ENCODE assay signal across 20 mouse cellular contexts in the genomic region with DNA sequence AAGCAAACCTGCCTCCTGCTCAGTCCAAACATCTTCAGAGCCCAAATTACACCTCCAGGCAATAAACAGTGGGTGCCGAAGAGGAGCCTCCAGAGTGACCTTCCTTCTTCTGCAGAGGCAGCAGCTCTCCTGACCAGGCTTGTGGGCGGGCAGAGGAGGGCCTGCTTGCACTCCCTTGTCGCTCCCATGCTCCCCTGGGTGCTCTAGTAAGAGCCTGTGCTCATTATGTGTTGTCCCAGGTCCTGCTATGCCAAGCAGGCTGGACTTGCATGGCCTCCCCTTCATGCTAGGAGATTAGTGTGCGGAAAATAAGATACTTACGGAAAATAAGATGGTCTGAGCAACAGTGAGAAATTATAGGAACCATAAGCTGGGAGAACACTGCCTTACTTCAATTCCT. TPM values are rescaled to one million over a fixed set of nuclear protein-coding genes. Genes with fewer than 3 reads are reported as not detected.
DNase-seq lines count a peak whose midpoint lies in the region; ATAC-seq and TF ChIP-seq lines count a peak whose summit lies in the region.
"Had no signal": no experiment of that assay in that cellular context is flagged by ENCODE, and none has a peak within 500 bp of the region (broad histone marks: within the 10 kb centered on the region; RNA-seq: fewer than 3 reads in every experiment).

No protein-coding gene starts in this region.

- no peak overlapping the region for H3K4me2 ChIP-seq in heart, embryonic 11.5 days
- no peak overlapping the region for H3K4me2 ChIP-seq in hindbrain, postnatal 0 days (ENCODE audit: low read depth, low read length)
- H3K4me2 ChIP-seq: heart, embryonic 12.5 days; hindbrain, embryonic 13.5 days; limb, embryonic 15.5 days; liver, embryonic 13.5 days; midbrain, embryonic 12.5 days had no signal

- 60% methylated on average over 5 of the region's 5 CpGs for WGBS in heart, embryonic 10.5 days
- 61% methylated on average over 5 of the region's 5 CpGs for WGBS in heart, embryonic 11.5 days (ENCODE audit: insufficient replicate concordance)
- 60% methylated on average over 5 of the region's 5 CpGs for WGBS in hindbrain, postnatal 0 days

- peaks cover 1% of the 10 kb centered on the region; the same call in 1 of the 2 replicates for H3K4me1 ChIP-seq in heart, embryonic 10.5 days
- H3K4me1 ChIP-seq in heart, embryonic 11.5 days (ENCODE audit: control insufficient read depth, insufficient read depth, low read length): peaks cover under 1% of the 10 kb centered on the region; the same call in 1 of the 2 replicates
- peaks cover 3% of the 10 kb centered on the region; the same call in 1 of the 2 replicates for H3K4me1 ChIP-seq in hindbrain, postnatal 0 days (ENCODE audit: insufficient read depth, low read length)
- H3K4me1 ChIP-seq: liver, embryonic 13.5 days; midbrain, embryonic 12.5 days had no signal

- no peak overlapping the region for H3K27ac ChIP-seq in heart, embryonic 10.5 days
- H3K27ac ChIP-seq in heart, embryonic 11.5 days (ENCODE audit: low read depth, low read length): no peak overlapping the region
- H3K27ac ChIP-seq in hindbrain, postnatal 0 days: no peak overlapping the region
- H3K27ac ChIP-seq: hindbrain, embryonic 13.5 days; limb, embryonic 10.5 days; limb, embryonic 15.5 days; liver, embryonic 13.5 days; midbrain, embryonic 12.5 days had no signal

- DNase-seq in heart, embryonic 10.5 days (ENCODE audit: low spot score): peak; percentile 69
- DNase-seq in ovary, postnatal 36 days (ENCODE audit: low spot score): peak; percentile 29
- no peak for DNase-seq in ovary, adult 18-20 months (ENCODE audit: low spot score)
- DNase-seq in adrenal gland, postnatal 36 days: peak; percentile 72 to 75
- DNase-seq in yolk sac, embryonic 10.5 days (ENCODE audit: low spot score): no peak
- no peak for DNase-seq in hindbrain, postnatal 0 days (ENCODE audit: low spot score)
- DNase-seq: cerebellum, postnatal 14 days; gastrocnemius, postnatal 10 days; heart, postnatal 4 days; liver, embryonic 13.5 days; thymus, postnatal 25 days had no signal

- ATAC-seq in heart, embryonic 11.5 days (replicated peaks; ENCODE audit: insufficient number of reproducible peaks, low FRiP score, low TSS enrichment): no peak
- ATAC-seq in hindbrain, postnatal 0 days: no peak
- ATAC-seq: CD4-positive, CD25-positive, alpha-beta regulatory T cell, adult 4 months had no signal

- no peak overlapping the region for H3K9ac ChIP-seq in heart, embryonic 11.5 days (ENCODE audit: low read depth, low read length)
- H3K9ac ChIP-seq in hindbrain, postnatal 0 days (replicated peaks; ENCODE audit: low read length): no peak overlapping the region
- H3K9ac ChIP-seq: heart, embryonic 12.5 days; hindbrain, embryonic 13.5 days; limb, embryonic 15.5 days; liver, embryonic 13.5 days; midbrain, embryonic 12.5 days had no signal

- TF ChIP-seq CTCF in hindbrain, postnatal 0 days (IDR thresholded peaks at IDR 0.05; ENCODE audit: low read depth): no peak

- no peaks in the 10 kb centered on the region for H3K36me3 ChIP-seq in heart, embryonic 10.5 days
- H3K36me3 ChIP-seq in heart, embryonic 11.5 days (ENCODE audit: control insufficient read depth, insufficient read depth, low read length): no peaks in the 10 kb centered on the region
- no peaks in the 10 kb centered on the region for H3K36me3 ChIP-seq in hindbrain, postnatal 0 days (ENCODE audit: insufficient read depth, low read length)
- H3K36me3 ChIP-seq: heart, embryonic 12.5 days; hindbrain, embryonic 13.5 days; limb, embryonic 10.5 days; limb, embryonic 15.5 days; liver, embryonic 13.5 days; midbrain, embryonic 12.5 days had no signal

- H3K27me3 ChIP-seq in heart, embryonic 10.5 days (ENCODE audit: insufficient read depth, poor library complexity, severe bottlenecking): no peaks in the 10 kb centered on the region; the same call in 1 of the 2 replicates
- H3K27me3 ChIP-seq in heart, embryonic 11.5 days (ENCODE audit: control insufficient read depth, insufficient read depth, low read length): no peaks in the 10 kb centered on the region
- no peaks in the 10 kb centered on the region for H3K27me3 ChIP-seq in hindbrain, postnatal 0 days (ENCODE audit: insufficient read depth, low read length)
- H3K27me3 ChIP-seq: hindbrain, embryonic 13.5 days; limb, embryonic 15.5 days; liver, embryonic 13.5 days; midbrain, embryonic 12.5 days had no signal

- no peaks in the 10 kb centered on the region for H3K9me3 ChIP-seq in heart, embryonic 10.5 days
- no peaks in the 10 kb centered on the region for H3K9me3 ChIP-seq in heart, embryonic 11.5 days (replicated peaks; ENCODE audit: control insufficient read depth, low read length)
- no peaks in the 10 kb centered on the region for H3K9me3 ChIP-seq in hindbrain, postnatal 0 days (ENCODE audit: low read length)
- H3K9me3 ChIP-seq: heart, embryonic 12.5 days; hindbrain, embryonic 13.5 days; limb, embryonic 10.5 days; limb, embryonic 15.5 days; liver, embryonic 13.5 days; megakaryocyte, embryonic 14.5 days; midbrain, embryonic 12.5 days had no signal

- no peak overlapping the region for H3K4me3 ChIP-seq in heart, embryonic 10.5 days
- H3K4me3 ChIP-seq in heart, embryonic 11.5 days (ENCODE audit: low read depth, low read length): no peak overlapping the region
- H3K4me3 ChIP-seq in hindbrain, postnatal 0 days (ENCODE audit: low read length): no peak overlapping the region
- H3K4me3 ChIP-seq: erythroblast, embryonic 14.5 days; heart, embryonic 12.5 days; hindbrain, embryonic 13.5 days; limb, embryonic 10.5 days; limb, embryonic 15.5 days; liver, embryonic 13.5 days; megakaryocyte, embryonic 14.5 days; midbrain, embryonic 12.5 days had no signal

RNA-seq across cellular contexts. Expression of a gene that starts 24.3 kb away (rescaled TPM):
- 113 and 115 TPM in 2 replicates for polyA plus RNA-seq in heart, embryonic 10.5 days (2016; fragmentation: Nextera tagmentation; extraction: Ambion mirVana)
- 118 and 125 TPM in 2 replicates for polyA plus RNA-seq in heart, embryonic 11.5 days (2014; fragmentation: Nextera tagmentation; extraction: Ambion mirVana)
- total RNA-seq in adrenal gland, postnatal 36 days (2021): 10 to 100 TPM; 64.3 to 69.0 TPM
- 37.3 and 53.7 TPM in 2 replicates for total RNA-seq in hindbrain, postnatal 0 days (2014; rRNA removed)
- polyA plus RNA-seq in hindbrain, postnatal 0 days (2015; fragmentation: Nextera tagmentation; extraction: Ambion mirVana): 184 and 186 TPM in 2 replicates

RNA-seq across cellular contexts. Expression of a gene that starts 24.5 kb away (rescaled TPM):
- polyA plus RNA-seq in heart, embryonic 10.5 days (2016; fragmentation: Nextera tagmentation; extraction: Ambion mirVana): 25.5 and 32.2 TPM in 2 replicates
- polyA plus RNA-seq in heart, embryonic 11.5 days (2014; fragmentation: Nextera tagmentation; extraction: Ambion mirVana): 17.9 and 20.0 TPM in 2 replicates
- total RNA-seq in adrenal gland, postnatal 36 days (2021): 10 to 100 TPM; 14.5 to 15.9 TPM
- total RNA-seq in hindbrain, postnatal 0 days (2014; rRNA removed): 12.8 and 15.7 TPM in 2 replicates
- 31.3 and 33.3 TPM in 2 replicates for polyA plus RNA-seq in hindbrain, postnatal 0 days (2015; fragmentation: Nextera tagmentation; extraction: Ambion mirVana)

RNA-seq across cellular contexts. Expression of a gene that starts 57.8 kb away (rescaled TPM):
- 9.4 and 11.0 TPM in 2 replicates for polyA plus RNA-seq in heart, embryonic 10.5 days (2016; fragmentation: Nextera tagmentation; extraction: Ambion mirVana)
- 11.2 and 11.9 TPM in 2 replicates for polyA plus RNA-seq in heart, embryonic 11.5 days (2014; fragmentation: Nextera tagmentation; extraction: Ambion mirVana)
- total RNA-seq in adrenal gland, postnatal 36 days (2021): 10 to 100 TPM; 75.7 to 80.5 TPM
- 13.8 and 18.9 TPM in 2 replicates for total RNA-seq in hindbrain, postnatal 0 days (2014; rRNA removed)
- 12.3 and 13.7 TPM in 2 replicates for polyA plus RNA-seq in hindbrain, postnatal 0 days (2015; fragmentation: Nextera tagmentation; extraction: Ambion mirVana)

Comparison
In these comparisons a context has a peak if more than half of its experiments do, and no peak if none do; other contexts are left out.
1. DNase-seq: peak in heart, embryonic 10.5 days (single experiment), ovary, postnatal 36 days (single experiment) and adrenal gland, postnatal 36 days (2 of 2); none in ovary, adult 18-20 months (single experiment), yolk sac, embryonic 10.5 days (single experiment) and hindbrain, postnatal 0 days (single experiment).